Mouse (Mus musculus) forebrain, postnatal 0 days (tissue): ENCODE results near the gene Myo10. TPM values are rescaled to one million over a fixed set of nuclear protein-coding genes. Genes with fewer than 3 reads are reported as not detected.

ENCODE experiments used
- ATAC-seq: fragments of 200-750 bp; cut with Nextera tagmentation; 2 replicates; pipeline ENCODE4 v1.8.0; 2017; ENCODE audit warnings: mild to moderate bottlenecking, moderate library complexity
- DNase-seq: peaks from one replicate; pipeline ENCODE4 v3.0.0-alpha.2; 2015
- H3K27ac ChIP-seq: fragments of 300-500 bp; sonication (generic); 2 replicates; pipeline ENCODE4 v1.5.1; 2014; ENCODE audit warnings: low read depth, mild to moderate bottlenecking, antibody characterized with exemption, low read length, moderate library complexity, mixed read lengths
- H3K27me3 ChIP-seq: fragments of 300-500 bp; sonication (generic); 2 replicates; pipeline ENCODE4 v1.6.1; 2014; ENCODE audit warnings: mild to moderate bottlenecking, low read length, mixed read lengths; ENCODE audit not compliant: insufficient read depth
- H3K36me3 ChIP-seq: fragments of 300-500 bp; sonication (generic); 2 replicates; pipeline ENCODE4 v1.6.1; 2014; ENCODE audit warnings: mild to moderate bottlenecking, moderate library complexity; ENCODE audit not compliant: insufficient read depth
- H3K4me1 ChIP-seq: fragments of 300-500 bp; sonication (generic); 2 replicates; pipeline ENCODE4 v1.6.1; 2014; ENCODE audit warnings: antibody characterized with exemption; ENCODE audit not compliant: insufficient read depth
- H3K4me2 ChIP-seq: fragments of 300-500 bp; sonication (generic); 2 replicates; pipeline ENCODE4 v1.6.1; 2014; ENCODE audit warnings: low read depth, mild to moderate bottlenecking, moderate library complexity
- H3K4me3 ChIP-seq: fragments of 300-500 bp; sonication (generic); 2 replicates; pipeline ENCODE4 v1.5.1; 2014; ENCODE audit warnings: low read depth, low read length, mixed read lengths
- H3K9ac ChIP-seq: fragments of 300-500 bp; sonication (generic); 2 replicates; pipeline ENCODE4 v1.6.1; 2014; ENCODE audit warnings: mild to moderate bottlenecking
- H3K9me3 ChIP-seq: fragments of 300-500 bp; sonication (generic); 2 replicates; pipeline ENCODE4 v1.6.1; 2016; ENCODE audit warnings: low read length
- CTCF ChIP-seq: sonication (generic); IDR thresholded peaks from 2 replicates; pipeline ENCODE4 v1.5.1; 2016; ENCODE audit warnings: antibody characterized with exemption, control low read depth, low read depth
- WGBS: fragments of 180-500 bp; shearing (Covaris S2); extraction: QIAGEN DNeasy Blood & Tissue Kit; methylation state at CpG from one replicate; pipeline ENCODE4 v1.1.7; 2014; 5-methylcytosine and 5-hydroxymethylcytosine counted together
- polyA plus RNA-seq: library from polyadenylated mRNA; unstranded; fragments of >200 nt; fragmentation: Nextera tagmentation; extraction: Ambion mirVana; gene quantifications from 2 replicates; pipeline ENCODE4 v1.2.1, GENCODE M21; 2015
- total RNA-seq: library from RNA; depleted of rRNA; stranded (reverse); fragments of >200 nt; gene quantifications from 2 replicates; pipeline ENCODE4 v1.2.3, GENCODE M21; 2014

Gene Myo10
- total and polyA plus RNA-seq, 2 experiments from 2014 or later: 22.3 to 24.2 TPM

DNA sequence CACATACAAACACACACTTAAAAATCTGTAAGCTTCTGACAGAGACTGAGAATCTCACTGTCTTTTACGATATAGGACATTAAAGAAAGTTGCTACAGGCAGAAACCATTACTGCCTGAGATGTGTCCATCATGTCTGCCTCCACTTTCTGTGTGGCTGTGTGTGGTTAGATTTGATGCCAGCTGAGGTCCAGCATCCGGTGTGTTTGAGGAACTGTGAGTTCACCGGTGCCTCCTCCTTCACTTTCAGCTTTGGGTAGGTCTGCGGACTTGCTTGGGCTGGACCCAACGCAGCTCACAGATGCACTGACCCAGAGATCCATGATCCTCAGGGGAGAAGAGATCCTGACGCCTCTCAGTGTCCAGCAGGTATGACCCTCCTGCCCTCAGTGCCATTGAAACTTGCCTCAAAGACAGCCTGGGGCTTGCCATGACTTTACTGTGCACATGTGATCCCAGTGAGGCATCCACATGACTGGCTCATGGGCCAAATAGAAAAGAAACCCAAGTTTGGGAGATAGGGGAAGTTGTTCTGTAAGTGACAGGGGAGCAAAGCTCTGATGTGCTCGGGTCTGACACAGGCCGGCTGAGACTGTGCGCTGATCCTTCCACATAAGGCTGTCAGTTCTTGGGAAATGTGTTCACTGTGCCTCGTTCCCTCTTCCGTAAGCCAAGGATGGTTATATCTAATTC lies 111.6 kb downstream of the Myo10 start:
- Histone ChIP-seq H3K9me3 (no peaks in the 10 kb centered on the region), H3K9ac (no peak overlapping the region), H3K4me3 (no peak overlapping the region), H3K4me1 (no peaks in the 10 kb centered on the region), H3K27me3 (no peaks in the 10 kb centered on the region), H3K27ac (no peak overlapping the region), H3K36me3 (no peaks in the 10 kb centered on the region), H3K4me2 (no peak overlapping the region)
- 94% methylated on average over 11 of the region's 11 CpGs for WGBS
- TF ChIP-seq CTCF: no peak
- ATAC-seq (no peak), DNase-seq (no peak)

DNA sequence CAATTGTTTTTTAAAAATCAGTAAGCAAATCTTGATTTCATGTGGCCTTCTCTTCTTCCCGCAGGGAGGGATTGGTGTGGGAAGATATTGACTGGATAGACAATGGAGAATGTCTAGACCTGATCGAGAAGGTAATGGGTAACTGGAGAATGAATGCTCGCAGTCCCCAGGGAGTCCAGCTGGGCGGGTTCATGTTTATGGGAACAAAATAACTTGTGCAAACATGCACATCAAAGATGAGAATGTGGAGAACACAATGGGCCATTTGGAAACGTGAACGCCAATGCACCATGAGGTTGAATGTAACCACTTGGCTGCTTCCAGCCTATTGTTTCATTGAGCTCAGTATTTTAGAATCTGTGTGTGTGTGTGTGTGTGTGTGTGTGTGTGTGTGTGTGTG lies 114.2 kb downstream of the Myo10 start:
- no peaks in the 10 kb centered on the region for H3K9me3 ChIP-seq
- no peak for ATAC-seq
- no peak for DNase-seq

DNA sequence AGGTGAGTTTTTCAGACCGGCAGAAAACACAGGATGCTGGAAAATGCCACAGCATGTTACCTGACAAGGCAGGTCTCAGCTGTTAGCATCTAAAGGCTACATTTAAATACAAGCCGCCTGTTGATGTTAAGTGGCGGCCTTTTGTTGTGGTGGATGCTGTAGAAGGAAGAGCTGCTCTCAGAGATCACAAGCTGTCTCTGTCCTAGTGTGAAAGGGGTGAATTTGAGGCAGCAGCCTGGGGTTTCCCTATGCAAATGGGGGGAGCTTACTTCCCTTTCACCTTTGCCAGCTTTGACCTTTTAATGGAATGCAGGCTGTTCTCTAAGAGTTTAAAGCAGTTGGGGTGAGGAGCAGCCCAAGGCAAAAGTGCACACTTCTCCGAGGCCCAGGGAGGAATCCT lies 117.9 kb downstream of the Myo10 start:
- no peak overlapping the region for H3K27ac ChIP-seq
- no peaks in the 10 kb centered on the region for H3K27me3 ChIP-seq
- no peak for DNase-seq
- WGBS: 56% methylated on average over 4 of the region's 4 CpGs
- H3K4me3 ChIP-seq: no peak overlapping the region
- H3K9ac ChIP-seq: no peak overlapping the region
- TF ChIP-seq CTCF: no peak
- no peaks in the 10 kb centered on the region for H3K36me3 ChIP-seq
- peak; percentile 40 for ATAC-seq
- no peaks in the 10 kb centered on the region for H3K4me1 ChIP-seq
- H3K4me2 ChIP-seq: no peak overlapping the region
- H3K9me3 ChIP-seq: no peaks in the 10 kb centered on the region

More for the DNA sequence above, 114.2 kb downstream of the Myo10 start:
- H3K27me3 ChIP-seq: no peaks in the 10 kb centered on the region
- H3K36me3 ChIP-seq: no peaks in the 10 kb centered on the region
- H3K9ac ChIP-seq: no peak overlapping the region
- no peak overlapping the region for H3K27ac ChIP-seq
- H3K4me1 ChIP-seq: no peaks in the 10 kb centered on the region
- no peak overlapping the region for H3K4me2 ChIP-seq
- H3K4me3 ChIP-seq: no peak overlapping the region
- 63% methylated on average over 6 of the region's 6 CpGs for WGBS
- no peak for TF ChIP-seq CTCF

DNA sequence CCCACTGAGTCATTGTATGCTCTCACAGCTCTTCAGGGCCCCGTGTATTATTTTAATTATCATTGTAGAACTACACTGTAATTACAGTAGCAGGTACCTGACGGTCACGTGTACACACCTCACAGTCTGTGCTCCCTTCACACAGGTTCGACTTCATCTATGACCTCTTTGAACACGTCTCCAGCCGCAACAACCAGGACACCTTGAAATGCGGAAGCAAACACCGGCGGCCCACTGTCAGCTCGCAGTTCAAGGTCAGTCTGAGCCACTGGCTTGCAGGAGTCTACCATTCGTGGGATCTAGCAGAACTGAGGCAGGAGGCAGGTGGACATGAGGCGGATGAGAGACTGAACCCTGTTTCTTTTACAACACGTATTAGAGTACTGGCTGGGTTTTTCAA lies 119.9 kb downstream of the Myo10 start:
- no peak for ATAC-seq
- no peak for DNase-seq
- no peak overlapping the region for H3K27ac ChIP-seq
- H3K4me1 ChIP-seq: no peaks in the 10 kb centered on the region
- no peaks in the 10 kb centered on the region for H3K27me3 ChIP-seq
- H3K4me3 ChIP-seq: no peak overlapping the region
- WGBS: 90% methylated on average over 13 of the region's 13 CpGs
- H3K9me3 ChIP-seq: no peaks in the 10 kb centered on the region
- H3K36me3 ChIP-seq: no peaks in the 10 kb centered on the region
- no peak for TF ChIP-seq CTCF
- H3K9ac ChIP-seq: no peak overlapping the region
- H3K4me2 ChIP-seq: no peak overlapping the region

DNA sequence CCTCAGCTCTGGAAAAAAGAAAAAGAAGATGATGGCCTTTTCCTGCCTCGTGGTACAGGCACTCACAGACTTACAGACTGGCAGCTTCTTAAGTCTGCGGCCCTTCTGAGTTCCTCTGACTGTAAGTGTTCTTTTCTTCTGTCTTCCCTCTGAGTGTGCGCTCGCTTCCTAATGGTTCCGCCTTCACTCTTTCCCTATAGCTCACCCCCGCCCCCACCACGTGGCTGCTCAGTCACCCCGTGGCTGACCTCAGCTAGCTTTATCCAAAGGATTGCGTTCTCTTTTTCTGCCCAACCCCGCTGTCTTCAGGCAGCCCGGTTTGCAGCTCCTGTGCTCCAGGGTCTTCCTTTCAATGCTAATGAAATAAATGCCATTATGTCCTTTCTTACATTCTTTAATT lies 129.2 kb downstream of the Myo10 start:
- ATAC-seq (no peak), DNase-seq (no peak)
- Histone ChIP-seq H3K4me3 (no peak overlapping the region), H3K9me3 (no peaks in the 10 kb centered on the region), H3K9ac (no peak overlapping the region), H3K27ac (no peak overlapping the region), H3K27me3 (no peaks in the 10 kb centered on the region), H3K36me3 (no peaks in the 10 kb centered on the region), H3K4me1 (peaks cover 3% of the 10 kb centered on the region; the same call in 1 of the 2 replicates), H3K4me2 (no peak overlapping the region)
- WGBS: 48% methylated on average over 11 of the region's 11 CpGs
- TF ChIP-seq CTCF: no peak

DNA sequence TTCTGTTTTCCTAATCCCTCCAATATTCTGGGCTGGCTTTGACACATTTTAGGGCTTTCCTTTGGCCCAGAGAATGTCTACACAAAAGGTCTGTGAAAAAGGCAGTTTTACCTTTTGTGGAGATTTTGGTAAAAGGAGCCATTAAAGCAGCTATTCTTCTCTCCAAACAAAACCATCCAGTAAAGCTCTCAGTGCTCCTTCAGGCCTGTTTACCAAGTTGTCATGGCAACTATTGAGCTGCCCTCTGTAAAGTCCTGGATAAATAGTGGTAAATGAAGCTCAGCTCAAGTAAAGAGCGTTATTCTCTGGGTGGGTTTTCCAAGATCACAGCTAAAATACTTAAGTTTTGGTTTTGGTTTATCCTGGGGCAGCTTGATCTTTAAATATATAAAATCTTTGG lies 130.3 kb downstream of the Myo10 start:
- no peak overlapping the region for H3K9ac ChIP-seq

DNA sequence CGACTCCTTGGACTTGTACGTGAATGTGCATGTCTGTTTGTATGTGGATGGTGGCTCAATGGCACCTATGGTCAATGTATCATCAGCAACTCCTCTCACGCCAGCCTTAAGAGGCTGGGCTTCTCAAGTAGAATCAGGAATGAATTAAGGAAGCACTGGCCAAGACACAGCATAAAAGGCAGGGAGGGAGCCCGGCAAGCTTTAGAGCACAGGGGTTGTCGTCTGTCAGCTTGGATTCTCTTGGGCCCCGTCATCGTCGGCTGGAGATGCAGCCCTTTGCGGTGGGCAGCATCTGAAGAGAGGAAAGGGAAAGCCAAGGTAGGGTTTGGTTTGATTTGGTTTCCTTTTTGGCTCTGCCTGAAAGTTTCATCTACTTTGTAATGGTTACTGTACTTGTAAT lies 130.7 kb downstream of the Myo10 start:
- H3K9me3 ChIP-seq: no peaks in the 10 kb centered on the region
- peak overlapping the region; percentile 26 for H3K4me3 ChIP-seq
- no peaks in the 10 kb centered on the region for H3K36me3 ChIP-seq
- peak overlapping the region; percentile 77 for H3K27ac ChIP-seq
- peaks cover 3% of the 10 kb centered on the region; the same call in 1 of the 2 replicates for H3K4me1 ChIP-seq
- TF ChIP-seq CTCF: no peak
- 6% methylated on average over 9 of the region's 9 CpGs for WGBS
- peak overlapping the region; percentile 18; the same call in 1 of the 2 replicates for H3K9ac ChIP-seq
- ATAC-seq (no peak), DNase-seq (no peak)
- H3K4me2 ChIP-seq: peak overlapping the region; percentile 40
- H3K27me3 ChIP-seq: no peaks in the 10 kb centered on the region

More for the DNA sequence above, 130.3 kb downstream of the Myo10 start:
- no peaks in the 10 kb centered on the region for H3K27me3 ChIP-seq
- DNase-seq (no peak), ATAC-seq (peak; percentile 40; the same call in 1 of the 2 replicates)
- H3K4me3 ChIP-seq: no peak overlapping the region
- peak overlapping the region; percentile 77; the same call in 1 of the 2 replicates for H3K27ac ChIP-seq
- H3K4me2 ChIP-seq: peak overlapping the region; percentile 40
- no peaks in the 10 kb centered on the region for H3K36me3 ChIP-seq
- no peak for TF ChIP-seq CTCF
- 16% methylated on average over 1 of the region's 1 CpGs for WGBS
- H3K4me1 ChIP-seq: peaks cover 3% of the 10 kb centered on the region; the same call in 1 of the 2 replicates
- H3K9me3 ChIP-seq: no peaks in the 10 kb centered on the region
